Mouse (Mus musculus) ES-Bruce4 (cell line): ENCODE measurements around the gene Myadm.

Experiments used
- CTCF ChIP-seq: IDR thresholded peaks from one replicate; pipeline ENCODE4 v1.8.1; 2011; ENCODE audit warnings: low read depth, low read length
- EP300 ChIP-seq: IDR thresholded peaks from 2 replicates; pipeline ENCODE4 v1.6.1; 2011; ENCODE audit warnings: low read depth, low read length; ENCODE audit not compliant: insufficient read depth

DNA sequence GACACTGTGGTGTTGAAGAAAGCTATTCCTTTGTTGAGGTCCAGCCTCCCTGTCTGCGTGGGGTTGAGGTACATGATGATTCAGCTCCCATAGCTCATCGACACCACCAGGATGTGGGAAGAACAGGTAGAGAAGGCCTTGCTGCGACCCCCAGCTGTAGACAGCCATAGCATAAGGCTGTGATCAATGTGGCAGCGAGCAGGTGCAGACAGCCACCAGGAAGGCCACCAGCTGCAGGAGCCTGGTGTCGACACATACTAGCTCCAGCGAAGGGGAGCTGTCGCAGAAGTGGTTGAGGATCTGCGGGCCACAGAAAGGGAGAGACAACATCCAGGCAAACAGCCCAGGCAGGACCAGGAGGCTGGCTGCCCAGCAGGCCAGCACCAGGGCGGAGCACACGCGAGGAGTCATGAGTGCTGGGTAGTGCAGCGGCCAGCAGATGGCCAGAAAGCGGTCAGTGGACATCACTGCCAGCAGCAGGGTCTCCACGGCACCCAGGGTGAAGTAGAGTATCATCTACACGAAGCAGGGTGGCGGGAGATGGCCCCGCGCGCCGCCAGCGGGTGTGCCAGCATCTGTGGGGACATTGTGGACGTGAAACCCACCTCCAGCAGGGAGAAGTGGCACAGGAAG, 24.4 kb upstream of the Myadm start:
- TF ChIP-seq EP300, result no peak
- no peak for TF ChIP-seq CTCF
